Mouse (Mus musculus) cerebellum, adult (tissue): ENCODE measurements around the gene Rpl21.

Experiments
- ATAC-seq: cut with Nextera tagmentation; 2 replicates; pipeline ENCODE4 v1.9.2; 2017; ENCODE audit warnings: mild to moderate bottlenecking, moderate library complexity, mixed read lengths; ENCODE audit not compliant: insufficient number of reproducible peaks, low FRiP score, low TSS enrichment

Gene Rpl21

DNA sequence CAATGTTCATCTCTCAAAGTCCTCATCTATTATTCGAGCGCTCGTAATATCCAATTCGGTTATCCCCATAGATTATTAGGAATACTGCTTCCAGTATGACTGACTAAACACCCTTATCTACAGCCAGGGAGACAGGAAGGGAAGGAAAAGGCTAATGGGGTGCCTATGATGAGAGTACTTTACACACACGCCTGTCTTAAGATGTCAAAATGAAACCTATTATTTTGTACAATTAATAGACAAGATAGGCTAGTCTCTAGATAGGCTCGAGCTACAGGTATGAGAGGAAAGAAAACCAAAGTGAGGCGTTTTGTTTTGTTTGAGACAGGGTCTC is 288 bp upstream of the Rpl21 start:
- no peak for ATAC-seq

DNA sequence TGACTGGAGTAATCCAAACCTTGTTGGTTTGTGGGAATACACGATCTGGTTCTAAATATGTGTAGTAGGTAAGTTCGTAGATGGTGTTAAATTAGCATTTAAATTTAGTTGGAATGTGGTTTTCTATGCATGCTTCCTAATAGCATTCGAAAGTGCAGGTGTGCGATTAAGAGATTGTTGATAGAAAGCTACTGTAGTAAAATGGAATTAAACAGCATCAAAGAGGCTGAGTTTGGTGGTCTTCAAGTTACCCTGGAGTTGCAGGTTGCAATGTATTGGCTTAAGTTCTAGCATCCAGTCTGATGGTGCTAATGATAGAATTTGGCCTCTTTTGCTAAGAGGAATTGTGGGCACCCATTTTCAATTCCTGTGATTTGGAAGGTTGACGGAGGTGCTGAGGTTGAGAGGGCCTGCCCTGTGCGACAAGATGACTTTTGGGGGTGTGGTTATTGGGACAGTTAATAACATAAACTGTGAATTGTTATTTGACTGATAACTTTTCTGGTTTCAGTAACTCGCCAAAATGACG is 1.0 kb downstream of the Rpl21 start:
- ATAC-seq = no peak

DNA sequence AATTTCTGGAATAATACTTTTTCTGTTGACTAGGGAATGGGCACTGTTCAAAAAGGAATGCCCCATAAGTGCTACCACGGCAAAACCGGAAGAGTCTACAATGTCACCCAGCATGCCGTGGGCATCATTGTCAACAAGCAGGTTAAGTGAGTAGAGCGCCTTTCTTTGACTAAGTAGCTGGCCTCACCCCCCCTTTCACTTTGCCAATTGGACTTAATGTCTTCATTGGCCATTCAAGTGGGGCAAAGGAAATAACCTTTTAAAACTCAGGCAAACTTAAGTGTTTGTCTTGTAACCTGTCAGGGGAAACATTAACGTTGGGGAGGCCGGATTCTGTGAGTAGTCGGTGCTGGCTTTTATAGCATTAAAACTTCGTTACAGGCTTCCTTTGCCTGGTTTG is 2.3 kb downstream of the Rpl21 start:
- no peak for ATAC-seq

DNA sequence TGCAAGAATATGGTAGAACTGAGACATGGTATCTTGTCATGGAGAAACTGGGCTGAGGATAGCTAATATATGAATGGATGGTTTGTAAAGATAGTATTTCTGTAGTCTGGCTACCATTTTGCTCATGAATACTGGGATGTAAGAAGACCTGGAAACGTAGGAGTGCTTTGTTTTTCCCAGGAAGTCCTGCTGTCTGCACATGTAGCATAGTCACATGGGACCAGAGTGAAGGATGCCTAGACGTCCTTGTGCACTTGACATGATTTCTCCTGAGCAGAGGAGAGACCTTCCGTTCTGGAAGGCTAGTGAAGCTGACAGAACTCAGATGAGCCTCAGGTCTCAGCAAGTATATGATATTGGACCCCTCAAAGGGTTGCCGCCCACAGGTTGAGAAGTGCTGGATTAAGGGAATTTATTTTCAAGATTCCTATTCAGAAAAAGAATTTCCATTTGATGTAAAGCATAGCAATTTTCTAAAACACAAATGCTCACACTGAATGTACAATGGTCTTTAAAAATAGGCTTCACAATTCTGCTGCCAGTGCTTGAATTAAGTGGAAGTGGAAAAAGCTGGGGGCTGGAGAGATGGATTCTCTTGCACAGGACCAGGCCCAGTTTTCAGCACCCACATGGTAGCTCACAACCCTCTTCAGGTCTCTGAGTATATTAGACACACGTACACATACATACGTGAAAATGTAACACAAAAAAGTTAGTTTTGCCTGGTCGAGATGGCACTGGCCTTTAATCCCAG is 5.5 kb downstream of the Rpl21 start:
- no peak for ATAC-seq

DNA sequence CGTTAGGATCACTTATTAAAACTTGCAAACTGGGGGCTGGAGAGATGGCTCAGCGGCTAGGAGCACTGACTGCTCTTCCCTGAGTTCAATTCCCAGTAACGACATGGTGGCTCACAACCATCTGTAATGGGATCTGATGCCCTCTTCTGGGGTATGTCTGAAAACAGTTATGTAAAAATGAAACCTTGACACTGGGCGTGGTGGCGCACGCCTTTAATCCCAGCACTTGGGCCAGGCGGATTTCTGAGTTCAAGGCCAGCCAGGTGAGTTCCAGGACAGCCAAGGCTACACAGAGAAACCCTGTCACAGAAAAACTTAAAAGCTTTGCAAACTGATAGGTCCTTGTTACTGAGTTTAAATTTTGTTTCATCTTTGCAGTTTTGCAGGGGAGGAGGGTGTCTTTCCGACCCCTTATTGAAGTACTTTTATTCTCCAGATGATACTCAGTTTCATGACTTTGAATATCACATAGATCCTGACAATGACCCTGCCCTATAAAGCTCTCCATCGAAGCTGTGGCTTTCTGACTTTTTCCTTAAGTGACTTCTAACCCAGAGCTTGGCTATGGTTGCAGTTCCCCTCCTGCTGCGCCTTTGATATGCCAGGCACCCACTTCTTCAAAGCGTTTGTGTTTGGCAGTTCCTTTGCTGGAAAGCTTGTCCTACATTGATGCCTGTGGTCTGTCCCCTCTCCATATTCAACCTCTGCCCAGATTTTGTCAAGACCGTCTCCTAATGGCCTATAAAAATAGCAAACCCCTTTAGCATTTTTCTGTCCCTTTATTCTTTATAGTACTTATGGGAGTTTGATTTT is 6.4 kb downstream of the Rpl21 start:
- ATAC-seq = no peak

DNA sequence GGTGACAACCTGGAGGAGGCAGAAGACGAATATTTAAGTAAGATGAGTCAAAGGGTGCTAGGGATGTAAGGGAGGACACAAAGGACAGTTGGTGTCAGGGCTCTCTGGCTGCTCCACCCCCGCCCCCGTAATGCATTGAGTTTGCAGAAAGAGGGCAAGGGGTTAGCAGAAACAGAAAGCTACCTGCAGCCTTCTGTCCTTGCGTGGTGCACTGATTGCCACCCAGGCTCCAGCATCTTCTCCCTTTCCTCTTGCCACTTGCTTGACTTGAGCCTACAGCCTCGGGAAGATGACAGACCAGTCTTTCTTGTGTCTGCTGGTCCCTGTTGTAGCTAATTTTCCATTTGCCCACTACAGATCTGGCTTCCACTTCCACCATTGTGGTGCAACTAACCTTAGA is 7.1 kb downstream of the Rpl21 start:
- no peak for ATAC-seq

DNA sequence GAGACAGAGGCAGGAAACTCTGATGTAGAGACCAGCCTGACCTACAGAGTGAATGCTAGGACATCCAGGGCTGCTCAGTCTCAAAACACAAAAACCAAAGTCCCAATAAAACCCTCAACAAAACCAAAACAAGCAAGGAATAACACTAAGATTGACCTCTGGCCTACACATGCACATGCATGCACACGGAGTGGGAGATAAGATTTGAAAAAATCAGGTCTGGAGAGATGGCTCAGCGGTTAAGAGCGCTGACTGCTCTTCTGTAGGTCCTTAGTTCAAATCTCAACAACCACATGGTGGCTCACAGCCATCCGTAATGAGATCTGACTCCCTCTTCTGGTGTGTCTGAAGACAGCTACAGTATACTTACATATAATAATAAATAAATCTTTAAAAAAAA is 7.7 kb downstream of the Rpl21 start:
- ATAC-seq = no peak

DNA sequence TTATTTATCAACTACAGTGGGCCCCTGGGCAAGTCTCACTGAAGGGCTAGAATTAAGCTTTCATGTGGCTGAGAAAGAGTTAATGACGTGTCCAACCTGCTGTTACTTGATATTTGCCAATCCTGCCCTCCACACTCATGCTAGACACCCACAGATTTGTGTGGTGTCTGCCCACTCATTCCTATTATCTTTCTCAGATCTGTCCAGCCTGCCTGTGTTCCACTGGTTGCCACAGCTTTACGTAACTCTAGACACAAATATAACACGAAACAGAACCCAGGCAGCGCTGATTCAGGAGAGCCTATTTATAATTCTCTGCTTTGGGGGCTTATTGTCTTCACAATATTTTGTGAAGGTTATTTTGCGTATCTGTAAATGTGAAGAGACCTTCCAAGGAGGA is 8.6 kb downstream of the Rpl21 start:
- no peak for ATAC-seq

DNA sequence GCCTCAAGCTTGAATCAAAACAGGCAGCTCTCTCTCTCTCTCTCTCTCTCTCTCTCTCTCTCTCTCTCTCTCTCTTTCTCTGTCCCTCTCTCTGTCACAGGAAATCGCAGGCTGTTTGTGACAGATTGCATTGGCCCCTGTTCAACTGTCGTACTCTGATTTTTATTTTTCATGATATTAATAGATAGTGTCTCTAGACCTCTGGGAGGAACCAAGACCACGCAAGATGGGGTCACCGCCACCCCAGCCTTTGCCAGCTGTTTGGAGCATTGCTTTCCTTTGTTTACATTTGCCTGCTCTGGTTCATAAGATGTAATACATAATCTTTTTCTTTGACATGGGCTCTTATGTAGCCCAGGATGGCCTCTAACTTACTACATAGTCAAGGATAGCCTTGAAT is 9.3 kb downstream of the Rpl21 start:
- ATAC-seq = no peak

DNA sequence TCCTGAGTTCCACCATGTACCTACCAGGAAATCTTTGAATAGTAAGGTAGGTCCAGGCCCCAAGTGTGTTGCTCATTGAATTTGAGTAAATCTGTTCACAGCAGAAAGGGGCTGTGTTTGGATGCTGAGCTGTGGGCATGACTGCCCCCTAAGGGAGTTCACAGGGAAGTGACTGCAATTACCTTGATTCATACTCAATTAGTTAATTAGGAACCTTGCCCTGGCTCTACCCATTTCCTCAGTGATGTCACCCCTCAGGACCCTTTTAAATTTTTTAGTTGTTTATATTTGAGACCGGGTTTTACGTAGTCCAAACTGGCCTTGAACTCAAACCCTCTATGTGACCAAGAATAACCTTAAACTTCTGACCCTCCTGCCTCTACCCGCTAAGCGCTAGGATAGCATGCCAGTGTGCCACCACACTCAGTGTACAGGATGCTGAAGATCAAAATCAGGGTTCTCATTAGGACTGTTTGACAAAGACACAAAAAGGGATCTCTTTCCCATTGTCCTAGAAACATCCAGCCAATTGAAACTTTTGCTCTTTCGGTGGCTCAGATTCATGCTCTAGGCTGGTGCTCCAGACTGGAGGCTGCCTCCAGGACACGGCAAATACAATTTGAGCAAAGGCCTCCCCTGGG is 11.7 kb downstream of the Rpl21 start:
- ATAC-seq = 0 out of 2 replicates have a peak, but pooled peaks have one; percentile 20

DNA sequence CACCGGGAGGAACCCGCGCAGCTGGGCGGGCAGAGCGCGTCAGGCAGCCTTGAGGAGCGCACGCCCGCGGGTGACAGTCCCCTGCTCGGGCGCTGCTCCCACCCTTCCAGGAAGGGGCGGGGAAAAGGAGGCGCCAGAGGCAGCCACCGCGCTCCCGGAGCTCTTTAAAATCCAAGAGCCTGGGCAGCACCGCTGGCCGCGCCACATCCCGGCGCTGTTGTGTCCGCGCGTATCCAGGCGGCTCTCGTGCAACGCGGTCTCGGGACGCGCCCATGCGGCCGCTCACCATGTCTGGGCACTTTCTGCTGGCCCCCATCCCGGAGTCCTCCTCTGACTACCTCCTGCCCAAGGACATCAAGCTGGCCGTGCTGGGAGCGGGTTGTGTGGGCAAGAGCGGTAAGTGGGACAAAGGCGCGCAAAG is 12.3 kb downstream of the Rpl21 start, which contains the start of gene Rasl11a:
Gene Rasl11a, plus strand, starts transcription at position 127 of the 421 bp plus-strand sequence.
- peak; percentile 61; the same call in 1 of the 2 replicates for ATAC-seq

DNA sequence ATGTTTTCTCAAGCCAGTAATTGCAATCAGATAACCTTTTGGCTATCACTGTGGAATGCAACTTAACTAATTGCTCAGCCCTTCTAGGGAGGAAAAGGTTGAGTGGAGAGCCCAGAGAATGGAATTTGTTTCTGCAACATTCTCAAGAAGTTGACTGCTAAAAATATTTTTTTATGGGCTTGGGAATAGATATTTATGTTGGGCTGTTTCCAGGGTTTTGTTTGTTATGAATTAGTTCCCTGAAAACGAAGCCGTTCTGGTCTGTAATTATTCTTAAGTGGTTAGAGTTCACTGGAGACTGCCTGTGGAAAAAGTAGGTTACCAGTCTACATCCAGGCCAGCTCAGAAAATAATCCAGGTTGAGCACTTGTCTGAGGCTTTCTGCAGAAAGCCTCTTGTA is 13.8 kb downstream of the Rpl21 start:
- ATAC-seq = no peak

DNA sequence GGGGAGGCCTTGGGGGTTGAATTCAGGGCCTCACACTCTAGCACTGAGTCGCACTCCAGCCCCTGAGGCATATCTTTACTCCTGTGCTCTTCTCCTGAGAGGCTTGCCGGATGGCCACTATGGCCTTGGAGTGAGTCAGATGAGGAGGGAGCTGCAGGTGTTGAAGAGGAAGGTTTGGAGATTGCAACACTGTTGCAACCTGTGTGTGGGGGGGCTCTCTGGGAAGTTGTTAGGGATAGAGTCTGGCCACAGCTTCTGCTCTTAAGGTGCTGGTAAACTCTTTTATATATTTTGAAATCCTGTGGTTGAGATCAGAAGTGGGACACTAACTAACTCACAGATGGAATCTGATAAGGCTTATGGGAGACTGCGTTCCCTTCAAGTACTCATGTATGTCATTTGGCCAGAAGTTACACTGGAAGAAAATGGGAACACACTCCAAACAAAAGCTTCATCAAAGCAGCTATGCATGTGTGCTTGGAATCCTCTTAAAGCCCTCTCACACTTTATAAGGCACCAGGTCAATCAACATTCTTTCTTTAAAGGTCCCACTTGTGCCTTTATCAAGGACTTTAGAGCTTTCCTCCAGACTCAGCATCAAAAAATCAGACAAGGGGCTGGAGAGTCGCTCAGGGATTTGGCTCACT is 16.4 kb downstream of the Rpl21 start:
- ATAC-seq = no peak

DNA sequence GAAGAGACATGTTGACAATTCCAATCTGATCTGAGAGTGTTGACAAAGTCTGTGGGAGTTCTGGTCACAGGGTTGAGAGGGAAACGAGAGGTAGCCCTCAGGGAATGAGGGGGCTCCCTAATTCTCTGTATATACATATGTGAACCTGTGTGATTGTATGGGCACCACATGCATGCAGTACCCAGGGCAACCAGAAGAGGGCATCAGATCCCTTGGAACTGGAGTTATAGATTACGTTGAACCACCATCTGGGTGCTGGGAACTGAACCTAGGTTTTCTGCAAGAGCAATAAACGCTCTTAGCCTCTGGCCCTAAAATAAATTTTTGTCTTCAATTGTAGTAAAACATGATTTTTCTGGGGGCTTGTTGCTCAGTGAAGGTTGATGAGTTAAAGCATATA is 23.4 kb downstream of the Rpl21 start:
- no peak for ATAC-seq

DNA sequence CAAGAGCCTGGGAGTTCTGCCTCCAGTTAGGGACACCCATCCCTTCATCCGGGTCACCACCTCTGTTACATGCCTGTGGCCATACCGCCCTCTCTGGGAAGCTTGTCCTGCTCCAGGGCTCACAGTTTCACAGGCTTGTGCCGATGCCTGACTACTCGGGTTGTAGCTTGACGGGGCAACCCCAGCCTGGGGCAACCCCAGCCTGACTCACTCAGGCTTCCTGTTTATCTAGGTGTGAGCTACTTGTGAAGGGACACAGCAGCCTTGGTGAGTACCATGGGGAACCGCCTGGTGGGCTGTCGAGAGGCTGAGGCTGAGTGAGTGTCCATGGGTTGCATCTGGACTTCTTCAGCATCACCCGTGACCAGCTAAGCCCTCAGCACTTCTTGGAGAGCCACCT is 24.9 kb downstream of the Rpl21 start:
- no peak for ATAC-seq

DNA sequence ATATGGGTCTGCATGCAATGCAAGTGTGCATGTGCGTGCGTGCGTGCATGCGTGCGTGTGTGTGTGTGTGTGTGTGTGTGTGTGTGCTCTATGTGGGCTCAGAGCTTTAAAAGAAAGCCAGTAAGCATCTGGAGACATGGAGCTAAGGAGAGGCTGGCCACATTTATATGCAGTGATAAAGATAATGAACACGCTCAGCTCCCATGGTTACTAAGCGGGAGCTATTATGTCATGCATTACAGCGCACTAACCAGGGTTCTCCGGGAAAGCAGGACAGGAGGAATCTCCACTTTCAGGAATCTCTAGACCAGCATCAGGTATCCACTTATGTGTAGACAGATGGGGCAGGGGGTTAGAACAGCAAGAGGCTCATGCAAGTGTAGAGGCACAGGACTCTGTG is 26.1 kb downstream of the Rpl21 start:
- ATAC-seq = no peak

DNA sequence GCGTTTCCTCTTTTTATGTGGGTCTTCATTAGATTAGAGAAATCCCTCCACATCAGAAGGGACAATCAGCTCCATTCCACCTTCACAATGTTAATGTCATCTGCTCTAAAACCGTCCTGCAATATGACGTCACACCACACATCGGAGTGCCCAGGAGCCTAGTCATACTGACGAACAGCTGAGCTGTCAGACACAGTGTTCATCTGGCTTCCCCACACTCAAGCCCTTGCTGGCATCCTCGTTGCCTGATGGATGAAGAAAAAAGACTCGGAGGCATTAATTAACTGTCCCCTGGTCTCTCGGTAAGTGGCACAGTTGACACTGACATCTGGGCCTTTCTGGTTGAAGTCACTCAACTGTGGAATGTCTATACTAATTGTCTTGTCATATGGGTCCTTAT is 26.6 kb downstream of the Rpl21 start:
- no peak for ATAC-seq

DNA sequence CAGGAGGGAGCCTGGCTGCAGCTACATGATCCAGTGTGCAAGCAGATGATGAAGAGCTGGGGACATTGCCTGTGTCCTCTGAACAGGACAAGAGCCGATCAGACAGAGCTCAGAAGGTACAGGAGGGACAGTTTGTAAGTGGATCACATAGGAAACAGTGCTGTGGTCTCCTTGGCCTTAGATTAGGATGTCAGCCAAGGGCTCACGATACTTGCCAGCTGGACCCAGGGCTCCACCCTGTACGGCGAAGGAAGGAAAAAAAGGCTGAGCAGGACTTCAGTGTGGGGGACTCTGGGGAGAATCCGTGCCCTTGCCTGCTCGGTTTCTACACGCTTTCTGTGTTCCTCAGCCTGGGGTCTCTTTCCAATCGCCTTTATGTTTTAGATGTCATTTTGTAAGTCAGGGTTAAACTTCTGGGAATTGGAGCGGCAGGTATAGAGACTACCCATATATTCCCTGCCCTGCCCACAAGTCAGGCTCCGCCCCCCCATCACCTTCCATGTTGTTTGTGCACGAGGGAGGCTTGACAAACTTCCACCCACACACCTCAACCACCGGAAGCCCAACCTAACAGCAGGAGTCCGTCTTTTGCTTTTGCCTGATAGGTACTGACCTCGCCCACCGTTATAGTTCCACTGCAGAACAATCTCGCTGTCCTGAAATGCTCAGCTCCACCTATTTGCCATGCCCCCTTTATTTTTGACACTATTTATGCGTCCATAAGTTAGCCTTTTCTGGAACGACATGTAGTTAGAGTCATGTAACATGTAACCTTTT is 27.7 kb downstream of the Rpl21 start:
- ATAC-seq = no peak

DNA sequence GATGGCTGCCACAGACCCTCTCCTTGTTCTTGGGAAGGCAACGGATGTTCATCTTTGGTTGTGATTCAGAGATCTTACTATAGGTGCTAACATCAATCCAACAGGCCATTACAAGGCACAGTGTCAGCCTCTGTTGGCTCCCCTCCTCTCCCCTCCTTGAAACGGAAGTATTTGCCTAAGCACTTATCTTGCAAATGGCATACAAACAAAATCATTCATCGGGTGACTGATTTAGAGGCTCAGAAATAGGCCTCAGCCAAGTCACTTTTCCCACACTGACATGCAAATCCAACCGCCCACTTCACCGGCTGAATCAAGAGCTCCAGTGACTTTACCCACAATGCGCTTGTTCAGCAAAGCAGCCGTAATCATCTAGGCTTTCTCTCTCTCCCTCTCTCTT is 28.9 kb downstream of the Rpl21 start:
- ATAC-seq = no peak

DNA sequence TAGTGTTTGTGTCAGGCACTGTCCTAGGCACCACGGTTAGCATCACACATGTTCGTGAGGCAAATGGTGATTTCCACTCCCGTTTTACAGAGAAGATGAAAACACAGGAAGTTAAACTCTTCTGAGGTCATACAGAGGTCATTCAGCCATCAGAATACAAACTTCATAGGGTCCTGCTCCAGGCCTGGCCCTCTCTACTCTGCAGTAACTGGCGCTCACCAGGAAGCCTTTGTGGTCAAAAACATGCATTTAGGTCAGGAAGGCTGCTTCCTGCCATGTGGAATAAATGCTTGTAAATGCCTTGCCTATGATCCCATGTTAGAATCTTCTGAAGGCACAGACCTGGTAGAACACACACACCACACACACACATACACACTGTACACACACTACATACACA is 32.8 kb downstream of the Rpl21 start:
- ATAC-seq = no peak
